Mouse (Mus musculus): ENCODE results near the gene Adora3.

The Adora3 gene

GRCm38 (mm10) chr3:105870558-105870957 is at the start of gene Adora3, which contains the start of gene Tmigd3:
Gene Adora3, plus strand, starts transcription at chr3:105870858.
Gene Tmigd3, plus strand, starts transcription at chr3:105870903.
- no peak for DNase-seq

GRCm38 (mm10) chr3:105821504-105821903 is 49.2 kb upstream of the Adora3 start:
- no peak for DNase-seq

DNA sequence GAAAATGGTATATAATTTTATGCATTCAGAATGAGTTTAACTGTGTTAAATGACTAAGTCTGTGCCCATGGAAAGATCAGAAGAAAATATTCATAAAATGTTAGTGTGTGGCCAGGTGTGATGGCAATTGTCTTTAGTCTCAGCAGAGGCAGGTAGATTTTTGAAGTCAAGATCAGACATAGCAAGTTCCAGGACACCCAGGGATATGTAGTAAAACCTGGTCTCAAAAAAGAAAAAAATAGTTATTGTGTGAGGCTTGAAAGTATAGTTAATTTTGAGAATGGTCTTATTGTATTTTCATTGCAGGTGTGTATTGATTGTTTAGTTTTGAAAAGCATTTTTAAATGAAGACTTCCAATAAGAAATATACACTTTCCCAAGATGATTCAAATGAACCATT is 47.0 kb upstream of the Adora3 start:
- no peak for DNase-seq

DNA sequence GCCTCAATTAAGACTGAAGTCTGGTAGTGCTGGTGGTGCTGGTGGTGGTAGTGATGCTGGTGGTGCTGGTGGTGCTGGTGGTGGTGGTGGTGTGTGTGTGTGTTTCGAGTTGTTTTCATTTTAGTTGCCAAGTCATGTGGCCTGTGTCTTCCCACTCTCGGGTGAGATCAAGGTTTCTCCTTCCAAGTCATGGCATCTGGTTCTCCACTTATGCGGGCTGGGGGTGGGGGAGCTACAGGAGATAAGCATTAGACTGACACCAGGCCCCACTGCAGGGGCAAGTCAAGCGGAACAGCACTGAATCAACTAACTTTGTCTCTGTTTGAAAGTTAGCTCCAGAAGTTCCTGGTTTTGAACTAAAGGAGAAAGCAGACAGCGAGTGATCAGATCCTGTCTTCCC is 46.6 kb upstream of the Adora3 start:
- DNase-seq: no peak

DNA sequence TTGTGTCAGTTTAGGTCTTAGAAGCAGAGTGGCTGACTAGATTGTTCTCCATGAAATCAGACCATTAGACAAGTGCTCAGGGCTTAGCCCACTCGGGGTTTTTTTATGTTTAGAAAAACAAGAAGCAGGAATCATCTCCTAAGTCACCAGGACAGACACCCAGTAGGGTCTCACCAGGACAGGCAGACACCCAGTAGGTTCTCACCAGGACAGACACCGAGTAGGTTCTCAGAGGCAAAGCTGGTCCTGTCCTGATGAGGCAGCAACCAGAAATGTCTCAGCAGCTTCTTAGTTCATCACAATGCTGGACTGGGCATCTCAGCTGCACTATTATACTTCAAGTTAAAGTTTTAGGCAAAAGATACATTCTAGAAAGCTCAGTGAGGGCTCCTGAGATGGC is 46.0 kb upstream of the Adora3 start:
- DNase-seq: no peak

GRCm38 (mm10) chr3:105825501-105826161 is 45.0 kb upstream of the Adora3 start:
- DNase-seq: no peak

GRCm38 (mm10) chr3:105831584-105831983 is 39.1 kb upstream of the Adora3 start:
- DNase-seq: no peak

- no peak for DNase-seq
These were observed 34.8 kb upstream of the Adora3 start for GRCm38 (mm10) chr3:105835875-105836274.

DNA sequence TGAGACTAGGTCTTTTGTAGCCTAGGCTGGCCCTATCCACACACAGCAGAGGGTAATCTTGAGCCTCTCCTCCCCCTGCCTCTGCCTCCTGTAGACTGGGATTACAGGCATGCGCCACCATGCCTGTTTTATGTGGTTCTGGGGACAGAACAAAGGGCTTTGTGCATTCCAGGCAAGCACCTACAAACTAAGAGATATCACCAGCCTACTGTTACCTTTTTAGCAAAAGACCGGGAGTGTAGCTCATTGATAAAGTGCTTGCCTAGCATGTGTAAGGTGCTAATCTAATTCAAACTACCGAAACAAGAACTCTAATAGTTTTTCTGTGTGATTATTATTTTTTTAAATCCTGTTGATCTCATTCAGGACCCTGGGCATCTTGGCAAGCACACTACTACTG is 33.8 kb upstream of the Adora3 start:
- DNase-seq: no peak

- no peak for DNase-seq
These were observed 32.0 kb upstream of the Adora3 start for GRCm38 (mm10) chr3:105838655-105839054.

DNA sequence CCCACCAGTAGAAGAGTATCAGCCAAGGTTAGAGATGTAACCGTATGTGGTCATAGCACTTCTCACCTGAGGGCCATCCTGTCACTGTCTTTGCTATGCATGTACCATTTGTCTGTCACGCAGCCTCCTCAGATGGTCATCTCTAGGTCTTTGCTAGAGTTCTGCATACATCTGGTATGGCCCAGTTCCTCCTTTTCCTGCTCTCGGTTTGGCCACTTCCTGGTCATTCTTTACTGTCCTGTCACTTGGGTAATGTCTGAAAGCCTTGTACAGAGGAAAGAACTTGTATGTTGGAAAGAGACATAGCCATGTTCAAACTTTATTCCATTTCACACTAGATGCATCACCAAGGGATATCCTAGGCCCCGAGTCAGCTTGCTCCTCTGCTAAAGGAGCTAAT is 30.8 kb upstream of the Adora3 start:
- DNase-seq: no peak

DNA sequence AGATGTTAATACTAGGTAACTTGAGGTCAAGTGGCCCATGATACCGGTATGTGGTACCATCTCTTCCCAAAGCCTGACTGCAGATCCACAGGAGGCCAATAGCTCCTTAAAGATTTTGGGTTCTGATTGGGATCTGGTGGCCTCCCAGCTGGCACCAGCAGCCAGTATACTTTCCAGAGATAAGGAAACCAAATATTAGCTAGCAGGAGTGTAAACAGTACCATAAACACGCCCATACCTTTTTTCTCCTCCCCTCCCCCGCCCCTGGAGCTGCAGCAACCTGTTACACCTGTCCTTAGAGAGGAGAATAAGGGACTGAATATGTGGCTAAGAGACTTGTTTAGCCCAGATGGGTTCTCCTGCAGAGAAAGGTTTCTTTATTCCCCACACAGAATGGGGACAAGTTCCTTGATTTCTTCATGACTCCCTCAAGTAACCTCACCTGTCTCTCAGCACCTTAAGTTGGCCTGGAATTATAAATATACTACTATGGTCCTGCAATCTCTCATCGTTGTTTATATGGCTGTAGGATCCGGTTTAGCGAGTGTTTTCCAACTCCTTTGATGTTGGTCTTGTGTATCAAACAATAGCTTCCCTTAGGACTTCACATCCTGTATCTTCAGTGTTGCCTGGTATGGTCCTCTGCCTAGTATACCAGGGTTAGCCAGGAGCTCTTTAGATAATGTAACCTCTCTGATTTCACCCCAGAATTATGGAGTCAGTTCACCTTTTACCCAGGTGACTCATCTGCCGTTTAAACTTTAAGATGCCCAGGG is 24.2 kb upstream of the Adora3 start:
- DNase-seq: no peak

DNA sequence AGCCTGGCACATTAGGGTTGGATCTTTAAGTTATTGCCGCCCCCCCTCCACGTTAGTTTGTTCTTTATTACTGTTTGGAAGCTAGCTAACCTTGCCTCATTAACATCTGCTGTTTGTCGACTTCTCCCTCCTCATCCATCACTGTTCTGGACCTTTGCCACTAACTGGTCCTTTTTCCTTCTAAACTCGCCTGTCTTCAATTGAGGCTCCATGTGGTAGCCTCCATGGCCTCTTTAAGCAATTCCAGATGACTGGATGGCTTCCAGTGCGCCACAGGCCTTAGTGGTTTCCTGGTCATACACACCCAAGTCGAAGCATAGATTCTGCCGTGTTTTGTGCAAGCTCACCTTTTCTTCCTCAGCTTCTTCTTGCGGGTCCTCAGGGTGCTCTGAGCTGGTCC is 16.9 kb upstream of the Adora3 start:
- no peak for DNase-seq

DNA sequence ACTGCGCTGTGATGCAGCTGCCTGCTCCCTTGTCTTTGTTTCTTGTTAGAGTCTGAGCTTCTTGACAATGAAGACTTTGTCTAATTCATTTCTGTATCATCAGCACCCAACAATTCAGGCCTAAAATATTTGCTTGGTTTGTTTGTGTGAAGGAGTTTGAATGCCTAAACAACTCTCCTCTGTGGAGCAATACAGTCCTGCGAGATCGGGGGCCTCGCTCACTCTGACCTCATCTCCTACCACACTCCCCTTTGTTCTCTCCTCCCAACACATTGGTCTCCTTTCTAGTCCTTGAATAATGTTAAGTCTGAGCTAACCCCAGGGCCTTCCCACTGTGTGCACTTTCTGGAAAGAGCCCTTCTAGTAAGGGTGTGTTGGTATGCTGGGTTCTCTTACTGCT is 15.9 kb upstream of the Adora3 start:
- DNase-seq: no peak

DNA sequence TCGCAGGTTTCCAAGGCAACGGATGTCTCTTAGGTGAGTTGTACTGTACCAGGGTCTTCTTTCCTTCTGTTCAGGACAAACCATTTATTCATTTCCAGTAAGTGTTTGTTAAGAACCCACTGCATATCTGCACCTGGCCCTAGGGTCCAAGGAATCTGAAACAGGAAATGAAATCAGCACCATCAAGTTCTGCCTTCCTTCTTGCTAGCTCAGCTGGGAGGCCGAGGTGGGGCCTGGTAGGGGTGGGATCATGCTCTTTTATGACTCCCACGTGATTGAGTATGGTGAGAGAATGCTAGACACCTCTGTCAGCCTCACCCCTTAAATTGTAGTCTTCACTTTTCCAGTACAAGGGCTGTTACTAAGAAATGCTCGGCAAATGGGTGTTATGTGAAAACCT is 13.1 kb upstream of the Adora3 start:
- no peak for DNase-seq

DNA sequence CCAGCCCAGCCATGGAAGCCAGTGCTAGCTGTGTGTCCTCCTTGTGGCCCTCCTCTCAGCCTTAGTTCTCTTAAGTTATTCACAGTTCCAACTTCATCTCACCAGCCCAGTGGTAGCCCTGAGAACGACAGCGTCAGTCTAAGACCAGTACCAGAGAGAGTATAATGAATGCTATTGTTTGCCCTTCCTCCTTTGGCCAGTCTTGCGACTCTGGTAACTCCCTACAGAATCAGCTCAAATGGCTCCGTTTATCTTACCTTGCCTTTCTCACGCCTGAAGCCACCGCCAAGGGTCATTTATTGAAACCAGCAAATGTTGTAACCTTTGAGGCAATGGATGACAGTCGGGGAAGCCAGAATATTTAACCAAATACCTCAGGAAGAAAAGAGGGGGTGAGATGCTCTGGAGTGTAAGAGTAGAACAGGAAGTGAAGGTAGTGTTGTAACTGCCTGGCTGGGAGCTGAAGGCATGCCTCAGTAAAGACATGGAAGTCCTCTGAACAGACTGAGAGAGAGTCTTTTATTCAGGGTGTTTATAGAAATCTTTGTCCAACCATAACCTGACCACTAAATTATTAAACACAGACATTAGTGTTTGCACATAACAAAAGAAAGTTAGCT is 8.8 kb upstream of the Adora3 start:
- DNase-seq: no peak

DNA sequence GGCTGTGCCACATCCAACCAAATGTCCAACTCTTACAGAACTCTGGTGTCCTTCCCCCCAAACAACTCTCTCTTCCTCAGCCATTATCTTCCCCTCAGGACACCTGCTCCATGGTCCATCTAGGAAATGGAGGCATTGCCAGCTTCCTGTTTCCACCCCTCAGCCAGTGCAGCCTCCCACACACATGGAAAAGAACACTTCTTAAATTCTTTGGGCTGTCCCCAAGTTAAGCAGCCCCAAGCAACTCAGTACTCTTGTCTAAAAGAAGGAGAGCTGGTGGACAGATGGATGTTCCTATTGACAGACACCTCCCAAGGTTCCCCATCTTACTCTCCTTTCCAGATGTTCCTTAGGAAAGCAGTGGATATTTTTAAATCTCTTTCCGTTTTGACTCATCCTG is 6.5 kb upstream of the Adora3 start:
- no peak for DNase-seq

GRCm38 (mm10) chr3:105865122-105865521 is 5.5 kb upstream of the Adora3 start:
- peak; percentile 56 to 58 for DNase-seq

- peak in 1 of 2 experiments; percentile 23 for DNase-seq
These were observed 2.5 kb upstream of the Adora3 start for GRCm38 (mm10) chr3:105868135-105868534.

DNA sequence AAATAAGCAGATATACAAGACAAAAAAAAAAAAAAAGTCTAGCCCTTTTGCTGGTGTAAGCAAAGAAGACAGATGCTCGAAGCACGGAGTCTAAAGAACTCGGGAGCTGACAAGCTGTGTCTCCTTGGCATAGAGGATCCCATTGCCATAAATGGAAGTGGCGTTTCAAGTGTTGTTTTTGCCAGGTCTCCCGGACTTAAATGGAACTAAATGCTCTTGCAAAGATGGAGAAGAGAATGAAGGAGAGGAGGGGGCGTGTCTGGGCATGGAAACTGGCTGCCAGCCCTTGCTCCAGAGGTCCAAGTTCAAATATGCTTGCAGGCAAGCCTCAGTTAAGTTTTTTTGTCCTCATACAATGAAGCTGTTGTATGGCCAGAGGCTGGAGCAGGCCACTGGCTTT is 1.4 kb downstream of the Adora3 start:
- DNase-seq: no peak

- no peak for DNase-seq
These were observed 1.9 kb downstream of the Adora3 start for GRCm38 (mm10) chr3:105872579-105872978.

DNA sequence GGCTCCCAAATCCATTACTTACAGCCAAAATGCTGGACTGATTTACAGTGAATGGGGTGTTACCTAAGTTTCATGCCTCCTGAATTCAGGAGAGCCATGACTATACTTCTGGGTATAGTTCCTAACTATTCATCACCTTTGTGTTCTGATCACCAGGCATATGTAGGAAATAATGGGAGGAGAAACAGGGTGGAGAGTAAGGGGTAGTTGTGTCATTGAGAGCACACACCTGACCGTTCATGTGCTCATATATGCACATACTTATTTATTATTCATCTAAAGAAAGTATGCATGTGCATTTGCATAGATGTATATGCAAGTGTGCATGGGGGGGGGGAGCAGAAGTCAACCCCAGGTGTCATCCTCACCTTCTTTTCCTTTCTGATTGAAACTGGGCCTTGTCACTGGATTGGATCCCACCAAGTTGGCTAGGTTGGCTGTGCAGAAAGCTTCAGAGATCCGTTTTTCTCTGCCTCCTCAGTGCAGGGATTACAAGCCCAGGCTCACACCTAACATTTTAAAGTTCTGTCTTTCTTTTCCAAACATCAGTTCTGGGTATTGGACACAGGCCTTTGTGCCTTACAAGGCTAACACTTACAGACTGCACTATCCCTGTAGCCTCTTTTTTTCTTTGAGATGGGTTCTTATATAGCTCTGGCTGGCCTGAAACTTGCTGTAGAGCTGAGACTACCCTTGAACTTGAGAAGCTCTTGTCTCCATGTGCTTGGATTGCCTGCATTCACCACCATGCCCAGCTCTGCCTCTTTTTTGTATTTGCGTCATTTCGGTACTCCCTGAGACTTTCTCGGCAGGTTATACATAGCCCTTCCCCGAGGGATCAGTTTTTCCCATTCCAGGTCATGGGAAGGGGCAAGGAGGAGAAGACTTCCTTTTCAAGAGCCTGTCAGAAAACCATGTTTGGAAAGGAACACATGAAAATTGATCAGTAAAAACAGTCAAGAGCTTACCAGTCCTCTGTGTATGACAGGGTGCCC is 3.1 kb downstream of the Adora3 start:
- no peak for DNase-seq

GRCm38 (mm10) chr3:105876022-105876421 is 5.4 kb downstream of the Adora3 start:
- peak; percentile 67 to 73 for DNase-seq

Data from cerebellum, postnatal 10 days (tissue).